Mouse (Mus musculus) limb, embryonic 14.5 days (tissue): ENCODE data around the gene Trpv1. TPM values are rescaled to one million over a fixed set of nuclear protein-coding genes. Genes with fewer than 3 reads are reported as not detected.

ENCODE experiments used
- ATAC-seq: fragments of 200-750 bp; cut with Nextera tagmentation; 2 replicates; pipeline ENCODE4 v1.8.0; 2017; ENCODE audit warnings: low read depth, moderate number of reproducible peaks, moderate TSS enrichment; ENCODE audit not compliant: low FRiP score
- DNase-seq: peaks from one replicate; pipeline ENCODE4 v3.0.0-alpha.2; 2015; ENCODE audit warnings: low spot score
- H3K27ac ChIP-seq: fragments of 300-500 bp; sonication (generic); replicated peaks from 2 replicates; pipeline ENCODE4 v1.5.1; 2014; ENCODE audit warnings: low read depth, mild to moderate bottlenecking, low read length, moderate library complexity, mixed read lengths
- H3K27me3 ChIP-seq: fragments of 300-500 bp; sonication (generic); 2 replicates; pipeline ENCODE4 v1.6.1; 2014; ENCODE audit warnings: low read length, mixed read lengths; ENCODE audit not compliant: control insufficient read depth, insufficient read depth
- H3K36me3 ChIP-seq: fragments of 300-500 bp; sonication (generic); 2 replicates; pipeline ENCODE4 v1.6.1; 2014; ENCODE audit warnings: mild to moderate bottlenecking, low read length, moderate library complexity, mixed read lengths; ENCODE audit not compliant: control insufficient read depth, insufficient read depth
- H3K4me1 ChIP-seq: fragments of 300-500 bp; sonication (generic); 2 replicates; pipeline ENCODE4 v1.6.1; 2014; ENCODE audit warnings: antibody characterized with exemption, low read length, mixed read lengths; ENCODE audit not compliant: control insufficient read depth, insufficient read depth
- H3K4me2 ChIP-seq: fragments of 300-500 bp; sonication (generic); replicated peaks from 2 replicates; pipeline ENCODE4 v1.6.1; 2014; ENCODE audit warnings: low read depth, mild to moderate bottlenecking, low read length, moderate library complexity; ENCODE audit not compliant: severe bottlenecking
- H3K4me3 ChIP-seq: fragments of 300-500 bp; sonication (generic); replicated peaks from 2 replicates; pipeline ENCODE4 v1.5.1; 2014; ENCODE audit warnings: low read length
- H3K9ac ChIP-seq: fragments of 300-500 bp; sonication (generic); 2 replicates; pipeline ENCODE4 v1.6.1; 2014; ENCODE audit warnings: mild to moderate bottlenecking, low read depth, low read length, moderate library complexity; ENCODE audit not compliant: severe bottlenecking
- H3K9me3 ChIP-seq: fragments of 300-500 bp; sonication (generic); 2 replicates; pipeline ENCODE4 v1.6.1; 2016; ENCODE audit warnings: low read length; ENCODE audit not compliant: control insufficient read depth
- POLR2A ChIP-seq: fragments of 200-500 bp; IDR thresholded peaks from 2 replicates; pipeline ENCODE4 v1.8.0; 2012; ENCODE audit warnings: inconsistent platforms, mild to moderate bottlenecking, moderate library complexity, borderline replicate concordance; ENCODE audit not compliant: insufficient read depth, insufficient read length; ENCODE audit errors: extremely low read depth
- WGBS: fragments of 180-500 bp; shearing (Covaris S2); extraction: QIAGEN DNeasy Blood & Tissue Kit; methylation state at CpG from one replicate; pipeline ENCODE4 v1.1.7; 2014; 5-methylcytosine and 5-hydroxymethylcytosine counted together
- polyA plus RNA-seq, 2 experiments: library from polyadenylated mRNA; depleted of rRNA in 1 of 2; stranded (reverse) in 1 of 2; unstranded in 1 of 2; fragments of >200 nt; fragmentation: Nextera tagmentation in 1 of 2; extraction: Ambion mirVana in 1 of 2; gene quantifications; 2 replicates each; pipeline versions ENCODE4 v1.2.1 to v1.2.3; 2012 to 2014

Gene Trpv1
- 0.20 and 0.22 TPM in 2 replicates for polyA plus RNA-seq (2012; rRNA removed)
- polyA plus RNA-seq (2014; fragmentation: Nextera tagmentation; extraction: Ambion mirVana): 0.41 TPM in 1 of 2 replicates, not detected in the other

GRCm38 (mm10) chr11:73233992-73234391 lies at the start of gene Trpv1:
TSS of gene Trpv1 (plus strand) at chr11:73234292.
- WGBS: 79% methylated on average over 5 of the region's 5 CpGs
- no peak within 1 kb of the TSS for H3K27ac ChIP-seq
- DNase-seq (no peak), ATAC-seq (no peak)
- TF ChIP-seq POLR2A: no peak
- peaks cover 25% of the 10 kb centered on the region for H3K4me1 ChIP-seq
- H3K9me3 ChIP-seq: no peaks in the 10 kb centered on the region
- H3K9ac ChIP-seq: no peak within 1 kb of the TSS
- H3K4me2 ChIP-seq: no peak within 1 kb of the TSS
- no peaks in the 10 kb centered on the region for H3K36me3 ChIP-seq
- H3K4me3 ChIP-seq: no peak within 1 kb of the TSS
- no peaks in the 10 kb centered on the region for H3K27me3 ChIP-seq

DNA sequence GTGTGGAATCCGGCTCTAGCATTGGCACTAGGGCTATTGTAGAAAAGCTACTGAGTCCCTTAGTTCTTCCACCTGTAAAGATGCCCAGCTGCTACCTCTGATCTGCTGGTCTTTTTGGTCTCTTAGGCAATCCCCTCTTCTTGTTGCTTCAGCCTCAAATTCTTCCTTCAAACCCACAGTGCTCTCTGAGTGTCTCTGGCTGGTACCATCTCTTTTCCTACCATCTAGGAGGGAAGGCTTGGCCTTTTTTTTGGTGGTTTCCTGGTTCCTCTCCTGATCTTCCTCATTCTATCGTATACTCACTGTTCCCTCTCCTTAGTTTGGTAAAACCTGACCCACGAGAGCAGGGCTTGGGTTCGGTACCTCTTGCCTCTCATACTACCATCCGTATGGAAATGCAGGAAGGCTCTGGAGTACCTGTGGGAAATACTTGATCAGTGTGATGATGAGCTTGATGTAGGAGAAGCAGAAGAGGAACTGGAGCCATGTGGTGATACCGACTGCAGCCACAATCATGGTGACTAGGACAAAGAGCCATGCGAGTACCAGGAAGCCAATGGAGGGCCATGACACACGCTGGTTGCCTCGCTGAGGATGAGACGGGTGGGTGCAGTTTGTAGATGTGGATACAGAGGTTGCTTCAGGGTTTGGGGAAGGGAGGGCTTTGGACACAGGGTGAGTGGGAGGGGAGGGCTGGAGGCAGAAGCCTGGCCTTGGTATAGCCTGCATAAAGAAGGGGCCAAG lies 48.0 kb upstream of the Trpv1 start:
- DNase-seq: no peak
- Histone ChIP-seq H3K27me3 (no peaks in the 10 kb centered on the region), H3K9me3 (no peaks in the 10 kb centered on the region), H3K27ac (no peak overlapping the region), H3K9ac (no peak overlapping the region), H3K4me2 (no peak overlapping the region), H3K4me1 (no peaks in the 10 kb centered on the region), H3K36me3 (peaks cover 55% of the 10 kb centered on the region), H3K4me3 (no peak overlapping the region)
- no peak for TF ChIP-seq POLR2A
- WGBS: 91% methylated on average over 10 of the region's 10 CpGs
- ATAC-seq: no peak

DNA sequence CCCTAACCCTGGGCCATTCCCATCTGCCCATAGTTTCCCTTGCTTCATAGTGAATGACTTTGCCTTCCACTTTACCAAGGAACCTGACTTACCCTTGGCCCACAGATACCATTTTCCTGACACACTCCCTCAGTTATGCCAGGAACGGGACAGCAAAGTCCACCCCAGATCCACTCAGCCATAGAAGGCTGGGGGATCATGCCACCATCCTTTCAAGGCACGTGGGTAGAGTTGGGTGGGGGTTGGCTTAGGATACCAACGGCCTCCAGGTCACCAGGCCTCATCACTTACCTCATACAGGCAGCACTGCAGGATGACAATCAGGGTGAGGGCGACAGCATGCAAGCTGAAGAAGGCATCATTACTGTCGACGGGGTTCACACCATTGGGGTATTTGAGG lies 46.9 kb upstream of the Trpv1 start:
- no peak for TF ChIP-seq POLR2A
- no peak for DNase-seq
- no peak overlapping the region for H3K27ac ChIP-seq
- no peaks in the 10 kb centered on the region for H3K4me1 ChIP-seq
- H3K9me3 ChIP-seq: no peaks in the 10 kb centered on the region
- WGBS: 86% methylated on average over 6 of the region's 6 CpGs
- H3K4me3 ChIP-seq: no peak overlapping the region
- peaks cover 57% of the 10 kb centered on the region for H3K36me3 ChIP-seq
- no peak for ATAC-seq
- H3K4me2 ChIP-seq: no peak overlapping the region
- H3K9ac ChIP-seq: no peak overlapping the region
- no peaks in the 10 kb centered on the region for H3K27me3 ChIP-seq

- Histone ChIP-seq H3K9ac (no peak overlapping the region), H3K27ac (no peak overlapping the region), H3K9me3 (no peaks in the 10 kb centered on the region), H3K4me3 (no peak overlapping the region), H3K4me2 (no peak overlapping the region), H3K4me1 (peaks cover 3% of the 10 kb centered on the region; the same call in 1 of the 2 replicates), H3K27me3 (no peaks in the 10 kb centered on the region), H3K36me3 (peaks cover 15% of the 10 kb centered on the region)
- ATAC-seq (no peak), DNase-seq (no peak)
- 79% methylated on average over 6 of the region's 6 CpGs for WGBS
- no peak for TF ChIP-seq POLR2A
Measured at GRCm38 (mm10) chr11:73193047-73193446, 41.0 kb upstream of the Trpv1 start.

- no peak for TF ChIP-seq POLR2A
- Histone ChIP-seq H3K9ac (no peak overlapping the region), H3K4me1 (peaks cover 3% of the 10 kb centered on the region; the same call in 1 of the 2 replicates), H3K9me3 (no peaks in the 10 kb centered on the region), H3K27me3 (no peaks in the 10 kb centered on the region), H3K4me2 (no peak overlapping the region), H3K27ac (no peak overlapping the region), H3K4me3 (no peak overlapping the region), H3K36me3 (peaks cover 9% of the 10 kb centered on the region)
- ATAC-seq (no peak), DNase-seq (no peak)
- WGBS: 71% methylated on average over 2 of the region's 2 CpGs
Measured at GRCm38 (mm10) chr11:73194444-73194843, 39.6 kb upstream of the Trpv1 start.
